Mouse (Mus musculus) urinary bladder, postnatal 36 days (tissue): ENCODE data around the gene Gm17349.
A peak's percentile ranks its signal among the peaks of the same experiment; 100 is the strongest.

Experiments used
- DNase-seq, 2 experiments: peaks; one replicate each; pipeline ENCODE4 v3.0.0; 2022; ENCODE audit warnings: low spot score in 2 of 2, mixed read lengths in 1 of 2

Gene Gm17349

DNA sequence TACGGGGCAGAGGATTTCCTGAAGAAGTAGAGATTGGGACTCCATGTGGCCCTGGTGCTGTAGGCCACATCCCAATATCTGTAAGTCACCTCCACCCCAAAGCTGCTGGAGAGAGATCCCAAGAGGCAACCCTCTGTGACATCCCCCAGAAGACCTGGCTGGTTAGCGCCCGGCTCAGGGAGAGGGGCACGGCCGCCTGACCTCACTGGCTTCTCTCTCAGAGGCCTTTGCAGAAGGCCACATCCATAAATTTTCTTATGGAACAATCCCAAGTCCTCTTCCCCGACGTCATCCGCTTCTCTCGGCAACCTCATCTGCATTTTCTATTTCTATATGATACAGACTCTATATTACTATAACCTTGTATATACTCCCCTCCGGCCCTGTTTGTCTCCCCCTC is 5.6 kb downstream of the Gm17349 start:
- DNase-seq: no peak

DNA sequence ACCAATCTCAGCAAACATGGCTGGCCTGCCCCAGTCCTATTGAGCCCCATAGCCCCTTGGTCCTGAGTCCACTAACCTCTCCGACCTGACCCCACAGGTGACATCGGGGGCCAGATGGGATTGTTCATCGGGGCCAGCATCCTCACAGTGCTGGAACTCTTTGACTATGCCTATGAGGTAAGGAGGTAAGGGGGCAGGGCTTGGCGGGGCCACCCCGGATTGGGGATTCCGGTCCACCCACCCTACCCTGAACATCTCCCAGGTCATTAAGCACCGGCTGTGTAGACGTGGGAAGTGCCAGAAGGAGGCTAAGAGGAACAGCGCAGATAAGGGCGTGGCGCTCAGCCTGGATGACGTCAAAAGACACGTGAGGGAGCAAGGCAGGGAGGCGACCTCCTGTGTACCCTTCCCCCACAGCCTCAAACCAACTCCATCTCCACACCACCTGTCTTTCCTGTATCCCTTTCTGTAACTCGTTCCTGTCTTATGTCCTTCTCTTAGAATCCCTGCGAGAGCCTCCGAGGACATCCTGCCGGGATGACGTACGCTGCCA is 6.7 kb downstream of the Gm17349 start:
- DNase-seq: no peak

DNA sequence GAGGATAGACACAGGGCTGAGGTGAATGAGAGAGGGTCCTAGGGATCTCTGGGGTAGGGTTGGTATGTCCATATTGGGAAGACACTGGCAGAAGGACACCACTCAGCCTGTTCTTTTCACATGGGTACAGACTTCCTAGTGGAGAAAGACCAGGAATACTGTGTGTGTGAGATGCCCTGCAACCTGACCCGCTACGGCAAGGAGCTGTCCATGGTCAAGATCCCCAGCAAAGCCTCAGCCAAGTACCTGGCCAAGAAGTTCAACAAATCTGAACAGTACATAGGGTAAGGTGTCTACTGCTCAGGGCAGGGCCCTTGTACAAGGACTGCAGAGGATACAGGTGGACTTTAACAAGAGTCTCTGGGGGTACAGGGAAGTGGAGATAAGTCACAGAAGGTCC is 8.0 kb downstream of the Gm17349 start:
- no peak for DNase-seq

DNA sequence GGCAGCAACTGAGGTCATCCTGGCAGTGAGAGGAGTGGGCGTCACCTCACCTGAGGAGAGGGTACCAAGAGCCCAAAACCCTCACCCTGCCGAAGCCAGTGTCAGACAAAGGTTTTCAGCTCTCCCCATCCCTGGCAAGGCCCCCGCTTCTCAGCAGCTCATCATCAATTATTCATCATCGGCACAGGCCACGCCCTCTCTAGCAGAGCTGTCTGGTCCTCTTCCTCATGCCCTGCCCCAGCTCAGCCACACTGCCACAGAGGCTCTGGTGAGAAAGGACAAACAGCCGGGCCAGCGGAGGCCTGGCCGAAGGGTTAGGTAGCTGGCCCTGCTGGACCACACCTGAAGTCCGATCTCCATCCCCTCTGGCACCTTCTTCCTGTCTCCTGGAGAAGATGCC is 13.3 kb downstream of the Gm17349 start:
- DNase-seq: no peak

DNA sequence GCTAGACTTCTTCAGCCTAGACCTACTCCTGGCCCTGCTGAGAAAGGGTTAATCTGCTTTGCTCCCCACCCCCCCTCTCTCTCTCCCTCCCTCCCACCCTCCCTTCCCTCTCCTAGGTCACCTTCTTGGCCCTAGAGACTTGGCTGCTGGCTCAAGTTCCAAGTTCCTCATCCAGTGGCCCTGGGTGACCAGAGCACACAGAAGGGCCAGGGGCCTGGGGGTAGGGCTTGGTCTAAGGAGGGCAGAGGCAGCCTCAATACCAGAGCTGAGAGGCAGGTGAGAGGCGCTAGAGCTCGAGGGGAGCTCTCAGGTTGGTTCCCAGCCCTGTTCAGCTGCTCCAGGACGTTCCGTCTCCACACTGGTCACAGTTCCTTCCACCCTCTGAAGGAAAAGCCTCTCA is 14.4 kb downstream of the Gm17349 start:
- no peak for DNase-seq

DNA sequence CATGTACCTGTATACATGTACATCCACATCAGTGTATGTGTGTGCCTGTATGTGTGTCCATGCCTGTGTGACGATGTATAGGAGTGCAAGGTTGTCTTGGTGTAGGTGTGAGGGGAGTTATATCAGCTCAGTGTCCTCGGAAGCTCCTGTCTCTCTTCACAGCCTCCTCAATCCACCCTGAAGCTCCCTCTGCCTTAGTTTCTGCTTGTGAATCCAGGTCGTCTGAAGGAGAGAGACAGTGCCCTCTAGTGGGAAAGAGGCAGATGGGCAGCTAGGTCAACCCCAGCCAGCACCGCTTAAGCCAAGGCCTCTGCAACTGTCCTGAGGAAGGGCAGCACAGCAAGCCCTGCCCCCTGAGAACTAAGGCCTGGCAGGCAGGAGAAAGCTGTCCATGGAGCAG is 16.6 kb downstream of the Gm17349 start:
- peak in 1 of 2 experiments; percentile 43 for DNase-seq

DNA sequence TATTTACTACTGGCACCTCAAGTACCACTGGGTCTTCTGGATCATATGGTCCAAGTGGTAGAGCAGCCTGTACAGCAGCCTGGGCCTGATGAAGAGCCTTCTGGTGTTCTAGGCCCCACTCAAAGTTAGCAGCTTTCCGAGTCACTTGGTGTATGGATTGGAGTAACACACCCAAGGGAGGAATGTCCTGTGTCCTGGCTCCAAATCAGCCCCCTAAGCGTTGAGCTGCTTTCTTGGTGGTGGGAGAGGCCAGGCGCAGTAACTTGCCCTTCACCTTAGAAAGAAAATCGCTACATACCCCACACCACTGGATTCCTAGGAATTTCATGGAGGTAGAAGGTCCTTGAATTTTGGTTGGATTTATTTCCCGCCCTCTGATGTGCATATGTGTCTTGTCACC is 21.1 kb downstream of the Gm17349 start:
- no peak for DNase-seq

DNA sequence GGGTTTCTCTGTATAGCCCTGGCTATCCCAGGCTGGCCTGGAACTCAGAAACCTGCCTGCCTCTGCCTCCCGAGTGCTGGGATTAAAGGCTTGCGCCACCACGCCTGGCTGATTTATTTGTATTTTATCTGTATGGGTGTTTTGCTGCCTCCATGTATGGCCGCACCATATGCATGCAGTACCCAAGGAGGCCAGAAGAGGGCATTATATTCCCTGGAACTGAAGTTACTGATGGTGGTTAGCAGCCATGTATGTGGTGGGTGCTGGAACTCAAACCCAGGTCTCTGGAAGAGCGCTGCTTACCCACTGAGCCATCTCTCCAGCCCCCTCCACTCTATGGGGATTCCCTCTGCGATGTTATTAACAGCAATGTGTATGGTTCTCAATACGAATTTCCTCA is 22.4 kb downstream of the Gm17349 start:
- no peak for DNase-seq

DNA sequence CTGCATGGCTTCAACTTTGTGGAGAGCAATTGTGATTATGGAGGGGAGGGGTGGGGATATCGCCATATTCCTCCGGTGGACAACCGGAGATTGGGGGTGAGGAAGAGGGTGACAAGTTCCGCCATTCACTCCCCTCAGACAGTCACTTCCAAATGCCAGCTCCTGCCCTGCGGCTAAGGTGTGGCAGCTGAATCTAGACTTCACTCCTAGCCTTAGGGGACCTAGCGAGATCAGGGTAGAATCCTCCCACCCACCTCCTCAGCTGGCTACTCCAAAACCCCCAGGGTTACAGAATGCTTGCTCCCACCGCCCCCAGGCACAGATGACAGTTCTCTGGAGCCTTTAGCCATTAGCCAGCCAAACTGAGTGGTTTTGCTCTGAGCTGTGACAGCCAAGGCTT is 26.3 kb downstream of the Gm17349 start:
- DNase-seq: no peak

DNA sequence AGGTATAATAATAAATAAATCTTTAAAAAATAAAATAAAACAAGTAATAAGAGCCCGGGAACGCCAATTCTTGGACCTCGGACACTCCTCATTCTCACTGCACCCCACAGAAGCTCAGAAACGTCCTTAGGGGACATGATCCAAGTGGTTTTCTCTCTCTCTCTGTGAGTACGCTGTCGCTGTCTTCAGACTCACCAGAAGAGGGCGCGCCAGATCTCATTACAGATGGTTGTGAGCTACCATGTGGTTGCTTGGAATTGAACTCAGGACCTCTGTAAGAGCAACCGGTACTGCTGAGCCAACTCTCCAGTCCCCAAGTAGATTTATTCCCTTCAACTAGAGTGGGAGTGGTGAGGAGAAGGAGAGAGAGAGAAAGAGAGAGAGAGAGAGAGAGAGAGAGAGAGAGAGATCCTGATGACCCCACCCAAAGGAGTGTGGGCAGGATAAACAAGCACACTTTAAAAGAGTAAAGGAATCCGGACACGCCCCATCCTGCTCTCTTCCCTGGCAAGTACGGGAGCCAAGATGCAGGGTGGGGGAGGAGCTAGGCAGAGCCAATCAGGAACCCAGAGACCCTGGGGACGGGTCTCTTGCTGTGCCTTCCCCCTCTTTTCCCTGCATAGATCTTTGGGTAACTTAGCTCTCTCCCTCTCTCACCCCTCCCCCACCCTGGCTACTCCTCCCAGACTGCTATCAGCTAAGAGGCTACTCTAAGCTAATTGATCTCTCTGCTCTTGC is 27.1 kb downstream of the Gm17349 start:
- no peak for DNase-seq

DNA sequence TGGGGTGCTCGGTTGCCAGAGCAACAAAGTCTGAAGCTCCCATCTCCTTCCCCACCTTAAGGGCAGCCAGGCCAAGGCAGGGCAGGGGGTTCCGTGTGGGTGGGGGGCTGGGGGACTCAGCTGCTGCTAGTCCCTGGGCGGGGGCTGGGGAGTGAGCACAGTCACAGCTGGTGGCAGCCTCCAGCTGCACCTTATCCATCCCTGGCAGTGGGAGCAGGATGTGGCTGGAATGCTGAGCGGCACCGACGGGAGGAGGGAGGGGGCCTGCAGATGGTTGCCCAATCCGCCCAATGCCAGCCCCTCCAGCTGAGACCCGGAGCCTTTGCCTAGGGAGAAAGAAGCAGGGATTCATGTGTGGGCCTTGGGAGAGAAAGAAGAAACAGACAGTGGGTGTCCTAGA is 28.2 kb downstream of the Gm17349 start:
- DNase-seq: no peak

DNA sequence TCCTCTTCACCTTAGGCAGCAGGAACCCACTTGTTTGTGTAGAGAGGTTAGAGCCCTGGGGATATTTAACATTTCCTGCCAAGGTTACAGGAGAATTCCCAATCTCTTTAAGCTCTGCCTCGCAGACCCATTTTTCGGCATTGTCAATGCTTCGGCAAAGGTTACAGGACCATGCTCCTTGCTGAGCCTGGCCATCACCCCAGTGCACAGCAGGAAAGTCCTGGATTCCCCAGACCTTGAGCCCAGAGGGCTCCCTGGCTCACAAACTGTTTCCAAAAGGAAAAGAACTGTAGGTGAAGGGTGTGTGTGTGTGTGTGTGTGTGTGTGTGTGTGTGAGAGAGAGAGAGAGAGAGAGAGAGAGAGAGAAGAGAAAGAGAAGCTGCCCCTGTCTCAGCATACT is 30.4 kb downstream of the Gm17349 start:
- DNase-seq: no peak

DNA sequence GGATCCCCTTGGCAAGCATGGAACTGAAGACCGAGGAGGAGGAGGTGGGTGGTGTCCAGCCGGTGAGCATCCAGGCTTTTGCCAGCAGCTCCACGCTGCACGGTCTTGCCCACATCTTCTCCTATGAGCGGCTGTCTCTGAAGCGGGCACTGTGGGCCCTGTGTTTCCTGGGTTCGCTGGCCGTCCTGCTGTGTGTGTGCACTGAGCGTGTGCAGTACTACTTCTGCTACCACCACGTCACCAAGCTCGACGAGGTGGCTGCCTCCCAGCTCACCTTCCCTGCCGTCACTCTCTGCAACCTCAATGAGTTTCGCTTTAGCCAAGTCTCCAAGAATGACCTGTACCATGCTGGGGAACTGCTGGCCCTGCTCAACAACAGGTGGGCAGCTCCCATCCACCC is 33.5 kb downstream of the Gm17349 start:
- no peak for DNase-seq

DNA sequence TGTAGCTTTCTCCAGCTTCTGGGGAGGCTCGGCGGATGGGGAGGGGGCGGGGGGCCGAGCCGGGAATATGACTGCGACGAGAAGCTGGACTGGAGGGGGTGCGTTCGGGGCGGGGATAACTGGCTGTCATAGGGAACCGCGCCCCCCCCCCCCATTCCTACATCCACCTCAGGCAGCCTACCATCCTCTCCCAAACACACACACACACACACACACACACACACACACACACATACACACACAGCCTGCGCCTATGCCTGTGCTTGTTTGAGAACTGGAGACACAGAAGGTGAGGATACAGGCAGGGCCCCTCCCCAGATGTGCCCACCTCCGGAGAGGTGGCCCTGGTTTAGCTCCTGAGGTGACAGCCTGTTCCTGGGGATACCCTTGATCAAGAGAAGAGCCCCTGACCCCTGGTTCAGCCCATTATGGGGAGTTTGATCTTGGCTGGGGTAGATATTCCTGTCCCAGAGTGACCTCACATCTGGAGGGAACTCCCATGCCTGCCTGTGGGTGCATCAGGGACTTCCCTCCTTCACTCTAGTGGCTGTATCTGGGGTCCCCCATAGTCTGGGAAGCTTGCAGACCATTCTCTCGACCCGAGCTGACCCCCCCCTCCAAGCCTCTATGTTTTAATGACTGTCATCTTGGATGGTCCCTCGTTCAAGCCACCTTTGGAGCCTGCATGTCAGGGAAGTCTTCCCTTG is 34.2 kb downstream of the Gm17349 start:
- no peak for DNase-seq

DNA sequence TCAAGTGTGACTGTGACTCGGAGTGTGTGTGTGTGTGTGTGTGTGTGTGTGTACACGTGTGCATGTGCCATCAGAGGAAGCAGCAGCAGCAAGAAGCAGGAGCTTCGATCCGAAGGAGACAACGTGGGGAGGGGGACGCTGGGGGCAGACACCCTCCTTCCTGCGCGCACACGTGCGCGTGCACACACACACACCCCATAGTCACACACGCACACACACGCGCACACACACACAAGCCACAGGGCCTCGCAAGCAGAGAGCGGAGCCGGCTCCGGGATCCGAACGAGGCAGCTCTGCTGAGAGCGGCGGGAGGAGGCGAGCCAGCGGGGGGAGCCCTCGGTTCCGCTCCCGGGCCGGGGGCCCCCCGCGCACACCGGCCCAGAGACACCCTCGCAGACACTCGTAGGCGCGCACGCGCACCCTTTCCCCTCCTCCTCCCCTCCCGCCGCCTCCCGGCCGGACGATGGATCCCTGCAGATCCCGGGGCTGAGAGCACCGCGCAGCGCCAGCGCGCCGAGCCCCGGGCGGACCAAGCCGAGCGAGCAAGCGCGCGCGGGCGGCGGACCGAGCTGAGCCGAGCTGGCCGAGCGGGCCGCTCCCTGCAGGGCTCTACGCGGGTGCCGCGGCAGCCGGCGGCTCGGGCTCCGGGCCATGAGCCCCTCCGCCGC is 35.0 kb downstream of the Gm17349 start, which contains the start of gene Asic1:
Gene Asic1 (plus strand): TSS at position 215 of the 668 bp plus-strand sequence.
- DNase-seq: peak; percentile 46 to 69

DNA sequence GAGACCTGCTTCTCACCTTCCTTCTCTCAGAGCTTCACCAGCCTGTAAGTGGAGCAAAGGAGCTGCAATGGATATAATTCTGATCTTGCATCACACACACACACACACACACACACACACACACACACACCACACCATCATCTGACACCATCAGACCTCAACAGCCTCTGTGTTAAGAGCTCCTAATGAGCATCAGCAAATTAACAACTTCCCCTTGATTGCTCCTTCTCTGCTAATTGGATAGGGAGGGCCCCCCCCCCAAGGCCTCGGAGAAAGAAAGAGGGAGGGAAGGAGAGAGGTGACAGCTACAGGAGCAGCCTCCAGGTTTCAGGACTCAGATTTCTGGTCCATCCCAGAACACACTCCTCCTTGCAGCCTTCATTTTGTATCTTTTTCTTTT is 35.9 kb downstream of the Gm17349 start:
- no peak for DNase-seq

DNA sequence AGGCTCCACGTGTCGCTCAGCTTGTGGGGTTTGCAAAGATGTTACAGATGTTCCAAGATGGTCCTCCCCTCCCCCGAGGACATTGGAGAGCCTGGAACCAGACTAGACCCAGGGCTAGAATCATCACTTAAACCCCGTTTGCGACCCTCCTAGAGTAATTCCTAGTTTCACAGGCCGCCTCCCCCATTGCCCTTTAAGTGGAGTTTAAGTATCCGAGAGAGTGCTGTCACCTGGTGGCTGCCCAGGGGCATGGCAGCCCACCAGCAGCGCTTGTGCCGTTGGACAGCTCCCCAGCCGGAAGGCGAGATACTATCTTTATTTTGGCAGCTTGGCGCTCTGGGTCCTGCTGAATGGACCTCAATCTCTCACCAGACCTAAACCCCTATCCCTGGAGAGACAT is 36.4 kb downstream of the Gm17349 start:
- DNase-seq: peak; percentile 66 to 70

DNA sequence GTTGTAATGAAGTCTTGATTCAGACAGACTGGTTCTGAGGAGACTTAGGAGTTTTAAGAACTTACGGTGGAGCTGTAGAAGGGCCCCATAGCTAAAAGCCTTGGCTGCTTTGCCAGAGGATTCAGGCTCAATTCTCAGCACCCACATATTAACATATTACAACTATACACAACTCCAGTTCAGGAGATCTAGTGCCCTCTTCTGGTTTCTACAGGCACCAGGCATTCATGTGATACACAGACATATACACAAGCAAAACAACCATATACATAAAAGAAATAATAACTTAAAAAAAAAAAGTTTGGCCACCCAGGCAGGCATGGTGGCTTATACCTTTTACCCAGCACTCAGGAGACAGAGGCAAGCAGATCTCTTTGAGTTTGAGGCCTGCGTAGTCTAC is 37.7 kb downstream of the Gm17349 start:
- DNase-seq: no peak

DNA sequence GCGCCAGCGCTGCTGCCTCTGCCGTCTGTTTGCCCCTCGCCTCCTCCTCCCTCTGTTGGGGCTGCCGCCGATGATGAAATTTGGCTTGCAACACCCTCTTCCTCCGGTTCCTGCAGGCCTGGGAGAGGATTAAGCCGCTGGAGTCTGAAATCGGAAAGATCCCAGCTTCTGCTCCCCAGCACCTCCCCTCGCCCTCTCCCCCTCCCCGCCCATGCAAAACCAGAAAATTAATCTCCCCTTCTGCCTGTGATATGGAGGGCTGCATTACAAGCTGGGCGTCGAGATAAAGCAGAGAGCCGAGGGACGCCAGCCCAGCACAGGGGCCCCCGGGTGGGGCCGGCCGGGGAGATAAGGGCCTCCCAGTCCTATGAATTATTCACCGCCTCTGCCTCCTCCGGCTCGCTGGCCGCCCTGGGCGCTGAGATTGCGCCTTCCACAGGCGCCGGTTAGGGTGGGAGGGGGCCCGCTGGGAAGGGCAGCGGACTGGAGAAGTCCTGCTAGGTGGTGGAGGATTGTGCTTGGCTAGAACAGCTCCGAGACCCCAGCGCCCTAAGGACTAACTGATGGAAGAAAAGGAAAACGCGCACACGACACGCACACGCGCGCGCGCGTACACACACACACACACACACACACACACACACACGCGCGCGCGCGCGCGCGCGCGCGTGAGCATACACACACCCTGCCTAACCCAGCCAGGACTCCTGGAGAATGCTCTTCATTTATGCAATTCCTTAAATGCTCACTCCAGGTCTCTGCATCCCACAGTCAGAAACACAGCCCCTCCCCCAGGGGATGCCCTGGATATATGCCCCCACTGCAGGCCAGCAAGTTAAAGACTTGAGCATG is 40.5 kb downstream of the Gm17349 start:
- peak in 1 of 2 experiments; percentile 73 for DNase-seq

DNA sequence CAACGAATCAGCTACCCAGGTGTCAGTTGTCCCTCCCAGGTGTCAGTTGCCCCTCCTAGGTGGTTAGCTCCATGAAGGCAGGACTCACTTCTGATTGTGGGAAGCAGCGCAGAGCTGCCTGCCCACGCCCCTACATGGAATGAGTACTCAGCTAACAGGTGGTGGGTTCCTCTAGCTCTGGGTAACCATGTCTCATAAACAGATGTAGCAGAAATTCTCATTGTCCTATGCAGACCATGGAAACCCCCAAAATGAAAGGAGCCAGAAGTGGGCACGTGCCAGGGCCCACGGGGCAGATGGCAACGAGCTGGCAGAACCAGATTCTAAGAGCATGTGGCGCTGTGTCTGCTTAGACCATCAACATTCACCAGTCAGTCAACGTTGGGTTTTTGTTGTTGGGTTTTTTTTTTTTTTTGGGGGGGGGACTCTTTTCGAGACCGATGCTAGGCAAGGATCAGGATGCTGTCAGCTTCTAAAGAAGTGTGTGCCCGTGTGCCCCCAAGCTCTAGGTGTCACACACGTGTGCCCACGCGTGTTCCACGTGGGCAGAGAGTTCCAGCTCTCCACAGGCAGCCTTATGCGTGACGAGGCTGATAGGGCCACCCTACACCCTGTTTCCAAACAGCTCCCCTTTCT is 41.2 kb downstream of the Gm17349 start:
- DNase-seq: no peak

DNA sequence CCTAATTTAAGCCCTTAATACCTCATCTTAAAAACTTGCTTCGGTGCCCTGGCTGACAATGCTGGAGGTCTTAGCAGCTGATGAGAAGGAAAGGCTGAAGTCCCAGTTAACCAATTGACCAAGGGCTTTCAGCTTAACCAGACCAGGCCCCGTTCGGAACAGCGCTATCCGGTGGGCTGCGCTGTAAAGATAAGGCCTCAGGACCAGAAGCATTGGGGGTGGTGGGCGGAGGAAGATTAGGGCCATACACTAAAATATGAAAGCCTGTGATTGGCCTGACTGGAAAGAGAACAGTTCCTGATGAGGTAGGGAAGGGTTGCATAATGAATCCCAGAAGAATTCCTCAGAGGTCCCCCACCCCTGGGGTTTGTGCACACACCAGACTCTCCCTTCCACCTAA is 42.9 kb downstream of the Gm17349 start:
- no peak for DNase-seq
